Mouse (Mus musculus) midbrain, embryonic 11.5 days (tissue): ENCODE measurements at regions not wholly inside any gene's neighbourhood (a gene's known extent, or its start where the extent isn't known, plus 50 kb on each side); places are given as distances from the start of the nearest gene placed in this dataset.

Experiments
- ATAC-seq: fragments of 200-750 bp; cut with Nextera tagmentation; 2 replicates; pipeline ENCODE4 v1.8.0; 2017; ENCODE audit warnings: moderate TSS enrichment, moderate library complexity; ENCODE audit not compliant: low FRiP score
- DNase-seq: peaks from one replicate; pipeline ENCODE4 v3.0.0; 2015; ENCODE audit warnings: low spot score; ENCODE audit errors: missing footprints
- H3K27ac ChIP-seq: fragments of 300-500 bp; sonication (generic); 2 replicates; pipeline ENCODE4 v1.5.1; 2014; ENCODE audit warnings: low read depth, low read length
- H3K27me3 ChIP-seq: fragments of 300-500 bp; sonication (generic); 2 replicates; pipeline ENCODE4 v1.6.1; 2014; ENCODE audit warnings: mild to moderate bottlenecking, low read length, moderate library complexity, mixed read lengths; ENCODE audit not compliant: control insufficient read depth, insufficient read depth
- H3K36me3 ChIP-seq: fragments of 300-500 bp; sonication (generic); 2 replicates; pipeline ENCODE4 v1.6.1; 2014; ENCODE audit warnings: mild to moderate bottlenecking, low read length, moderate library complexity, mixed read lengths; ENCODE audit not compliant: control insufficient read depth, insufficient read depth
- H3K4me1 ChIP-seq: fragments of 300-500 bp; sonication (generic); 2 replicates; pipeline ENCODE4 v1.6.1; 2014; ENCODE audit warnings: low read length; ENCODE audit not compliant: control insufficient read depth, insufficient read depth
- H3K4me2 ChIP-seq: fragments of 300-500 bp; sonication (generic); 2 replicates; pipeline ENCODE4 v1.6.1; 2014; ENCODE audit warnings: mild to moderate bottlenecking, moderate library complexity
- H3K4me3 ChIP-seq: fragments of 300-500 bp; sonication (generic); 2 replicates; pipeline ENCODE4 v1.5.1; 2014; ENCODE audit warnings: low read depth, low read length
- H3K9ac ChIP-seq: fragments of 300-500 bp; sonication (generic); 2 replicates; pipeline ENCODE4 v1.6.1; 2014; ENCODE audit warnings: low read length
- H3K9me3 ChIP-seq: fragments of 300-500 bp; sonication (generic); 2 replicates; pipeline ENCODE4 v1.6.1; 2016; ENCODE audit warnings: low read length; ENCODE audit not compliant: control insufficient read depth
- WGBS: fragments of 180-500 bp; shearing (Covaris S2); extraction: QIAGEN DNeasy Blood & Tissue Kit; methylation state at CpG from one replicate; pipeline ENCODE4 v1.1.7; 2014; 5-methylcytosine and 5-hydroxymethylcytosine counted together

GRCm38 (mm10) chr5:100982573-100982936, 137.0 kb downstream of the Gpat3 start:
- Histone ChIP-seq H3K27ac (no peak overlapping the region), H3K4me2 (no peak overlapping the region), H3K36me3 (no peaks in the 10 kb centered on the region), H3K9me3 (no peaks in the 10 kb centered on the region), H3K4me3 (no peak overlapping the region), H3K9ac (no peak overlapping the region), H3K4me1 (no peaks in the 10 kb centered on the region; the same call in 1 of the 2 replicates), H3K27me3 (no peaks in the 10 kb centered on the region)
- 66% methylated on average over 10 of the region's 10 CpGs for WGBS
- no peak for DNase-seq
- no peak for ATAC-seq

GRCm38 (mm10) chr5:100981849-100982572, 136.5 kb downstream of the Gpat3 start:
- Histone ChIP-seq H3K27me3 (no peaks in the 10 kb centered on the region), H3K36me3 (no peaks in the 10 kb centered on the region), H3K4me2 (no peak overlapping the region), H3K4me1 (no peaks in the 10 kb centered on the region; the same call in 1 of the 2 replicates), H3K4me3 (no peak overlapping the region), H3K27ac (no peak overlapping the region), H3K9me3 (no peaks in the 10 kb centered on the region), H3K9ac (no peak overlapping the region)
- 84% methylated on average over 18 of the region's 18 CpGs for WGBS
- DNase-seq (no peak), ATAC-seq (no peak)

GRCm38 (mm10) chr5:100976736-100977135, 131.2 kb downstream of the Gpat3 start:
- ATAC-seq, result no peak
- DNase-seq, result no peak
- WGBS, result 36% methylated on average over 2 of the region's 2 CpGs
- Histone ChIP-seq H3K4me2 (no peak overlapping the region), H3K4me1 (no peaks in the 10 kb centered on the region), H3K27ac (no peak overlapping the region), H3K36me3 (no peaks in the 10 kb centered on the region), H3K4me3 (no peak overlapping the region), H3K9ac (no peak overlapping the region), H3K9me3 (no peaks in the 10 kb centered on the region), H3K27me3 (no peaks in the 10 kb centered on the region)

GRCm38 (mm10) chr5:100951210-100951609, 105.7 kb downstream of the Gpat3 start:
- WGBS, result 47% methylated on average over 15 of the region's 15 CpGs
- no peak for ATAC-seq
- H3K36me3 ChIP-seq, result no peaks in the 10 kb centered on the region
- H3K27ac ChIP-seq, result no peak overlapping the region
- H3K4me1 ChIP-seq, result no peaks in the 10 kb centered on the region
- H3K4me2 ChIP-seq, result no peak overlapping the region
- no peaks in the 10 kb centered on the region for H3K9me3 ChIP-seq
- DNase-seq, result no peak
- no peaks in the 10 kb centered on the region for H3K27me3 ChIP-seq
- H3K4me3 ChIP-seq, result no peak overlapping the region
- no peak overlapping the region for H3K9ac ChIP-seq
